Mouse (Mus musculus) bone marrow, adult 2 months (tissue): ENCODE data around the gene Ddah2.

ENCODE experiments used
- CTCF ChIP-seq: fragments of 200-500 bp; IDR thresholded peaks from 2 replicates; pipeline ENCODE4 v1.5.1; 2011; ENCODE audit warnings: low read length, control low read depth; ENCODE audit not compliant: control insufficient read depth, insufficient read depth
- POLR2A ChIP-seq: fragments of 200-500 bp; IDR thresholded peaks from 2 replicates; pipeline ENCODE4 v1.6.1; 2011; ENCODE audit warnings: low read depth, mild to moderate bottlenecking, control low read depth, low read length, borderline replicate concordance; ENCODE audit not compliant: control insufficient read depth

GRCm38 (mm10) chr17:35085208-35085865 lies 26.5 kb downstream of the Ddah2 start, which contains the start of gene Ly6g6f:
- TF ChIP-seq CTCF (no peak), POLR2A (no peak)
